Mouse (Mus musculus): ENCODE data around the gene Rgs6. TPM values are rescaled to one million over a fixed set of nuclear protein-coding genes. Genes with fewer than 3 reads are reported as not detected.

The Rgs6 gene
- polyA plus RNA-seq, 1 experiment from 2014 or later = 1.8 TPM

DNA sequence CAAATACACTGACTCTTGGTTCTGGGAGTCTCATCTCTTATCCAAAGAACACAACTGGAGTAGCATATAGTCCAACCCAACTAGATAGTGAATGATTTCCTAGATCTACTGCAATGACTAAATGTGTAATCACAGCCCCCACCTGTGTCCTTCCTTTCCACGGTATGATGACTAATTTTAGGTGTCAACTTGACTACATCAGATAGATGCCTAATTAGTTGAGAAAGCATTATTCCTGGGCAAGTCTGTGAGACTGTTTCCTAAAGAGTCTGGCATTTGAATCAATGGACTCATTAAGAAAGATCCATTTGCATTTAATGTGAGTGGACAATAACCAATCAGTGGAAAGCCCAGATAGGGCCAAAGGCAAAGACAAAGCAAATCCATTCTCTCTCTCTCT lies 591.8 kb downstream of the Rgs6 start:
- no peak for ATAC-seq (ENCODE audit: low FRiP score)
- no peaks in the 10 kb centered on the region for H3K9me3 ChIP-seq
- H3K9ac ChIP-seq = no peak overlapping the region
- no peaks in the 10 kb centered on the region for H3K27me3 ChIP-seq
- H3K27ac ChIP-seq = no peak overlapping the region
- no peak overlapping the region for H3K4me2 ChIP-seq
- no peaks in the 10 kb centered on the region for H3K36me3 ChIP-seq (replicated peaks)
- no peaks in the 10 kb centered on the region for H3K4me1 ChIP-seq
- WGBS = 63% methylated on average over 1 of the region's 1 CpGs
- H3K4me3 ChIP-seq (replicated peaks) = no peak overlapping the region

- H3K9ac ChIP-seq = no peak overlapping the region
- WGBS = 80% methylated on average over 6 of the region's 6 CpGs
- H3K4me1 ChIP-seq = no peaks in the 10 kb centered on the region
Measured at GRCm38 (mm10) chr12:83180561-83180960, 592.5 kb downstream of the Rgs6 start.

DNA sequence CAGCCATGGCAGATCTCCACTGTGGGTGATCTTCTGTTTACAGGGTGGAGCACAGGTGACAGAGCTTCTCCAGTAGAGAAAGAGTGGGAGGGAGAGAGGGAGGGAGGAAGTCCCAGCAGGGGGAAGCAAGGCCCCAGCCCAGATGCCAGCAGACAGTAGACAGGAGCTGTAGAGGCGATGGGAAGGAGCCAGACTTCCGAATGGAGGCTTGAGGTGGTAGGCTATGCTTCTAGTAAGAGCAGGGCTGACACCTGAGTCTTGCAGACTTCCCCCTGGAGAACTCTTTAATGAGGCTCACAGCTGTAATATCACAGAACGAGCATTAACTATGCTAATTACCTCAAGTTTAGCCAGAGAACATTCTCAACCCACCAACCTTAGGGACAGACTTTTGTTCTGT lies 613.6 kb downstream of the Rgs6 start:
- WGBS = 21% methylated on average over 3 of the region's 3 CpGs
- ATAC-seq (ENCODE audit: low FRiP score) = no peak
- Histone ChIP-seq H3K27ac (peak overlapping the region; percentile 42; the same call in 1 of the 2 replicates), H3K36me3 (replicated peaks) (no peaks in the 10 kb centered on the region), H3K4me3 (replicated peaks) (no peak overlapping the region), H3K4me2 (no peak overlapping the region), H3K9me3 (no peaks in the 10 kb centered on the region), H3K9ac (no peak overlapping the region), H3K27me3 (peaks cover 3% of the 10 kb centered on the region; the same call in 1 of the 2 replicates), H3K4me1 (peaks cover 13% of the 10 kb centered on the region)

More at GRCm38 (mm10) chr12:83180561-83180960, 592.5 kb downstream of the Rgs6 start:
- Histone ChIP-seq H3K27me3 (no peaks in the 10 kb centered on the region), H3K9me3 (no peaks in the 10 kb centered on the region), H3K4me3 (replicated peaks) (no peak overlapping the region), H3K36me3 (replicated peaks) (no peaks in the 10 kb centered on the region), H3K27ac (no peak overlapping the region), H3K4me2 (no peak overlapping the region)
- ATAC-seq (ENCODE audit: low FRiP score) = no peak

DNA sequence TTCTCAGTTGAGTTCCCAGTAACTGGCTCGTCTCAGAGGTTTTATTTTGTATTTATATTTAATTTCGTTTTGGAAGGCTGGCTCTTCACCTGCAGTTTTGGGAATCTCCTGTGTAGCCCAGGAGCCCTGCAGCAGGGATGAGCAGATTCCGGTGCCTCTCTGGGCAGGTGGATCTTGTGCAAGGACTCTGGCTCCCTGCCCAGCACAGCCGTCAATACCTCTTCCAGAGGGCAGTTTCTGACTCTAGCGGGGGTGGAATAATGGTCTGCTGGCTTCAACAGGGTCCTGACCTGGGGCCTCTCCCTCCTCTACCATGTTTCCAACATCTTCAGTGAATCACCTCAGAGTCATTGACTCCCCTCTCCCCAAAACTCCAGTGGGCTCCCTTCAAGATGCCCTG lies 616.3 kb downstream of the Rgs6 start:
- 71% methylated on average over 5 of the region's 5 CpGs for WGBS
- no peaks in the 10 kb centered on the region for H3K36me3 ChIP-seq (replicated peaks)
- no peak for ATAC-seq (ENCODE audit: low FRiP score)

DNA sequence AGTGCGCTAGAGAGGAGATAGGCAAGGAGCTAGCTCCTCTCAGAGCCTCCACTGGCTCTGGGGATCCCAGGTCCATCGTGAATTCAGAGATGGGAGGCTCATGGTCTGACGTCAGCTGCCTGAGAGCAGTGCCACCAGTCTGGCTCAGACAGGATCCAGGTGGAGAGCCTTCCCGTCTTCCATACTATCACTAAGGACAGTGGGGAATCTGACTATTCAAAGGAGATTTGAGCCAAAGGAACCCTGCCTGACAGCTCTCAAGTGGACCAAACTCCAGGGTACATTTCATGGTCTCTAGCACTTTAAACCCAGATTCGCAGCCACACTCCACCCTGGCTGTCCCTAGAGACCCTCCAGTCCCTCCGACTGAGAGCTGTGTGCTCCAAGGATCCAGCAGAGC lies 618.8 kb downstream of the Rgs6 start:
- Histone ChIP-seq H3K4me3 (replicated peaks) (no peak overlapping the region), H3K27me3 (peaks cover 3% of the 10 kb centered on the region; the same call in 1 of the 2 replicates), H3K27ac (no peak overlapping the region), H3K9me3 (no peaks in the 10 kb centered on the region), H3K9ac (no peak overlapping the region), H3K4me2 (no peak overlapping the region), H3K36me3 (replicated peaks) (no peaks in the 10 kb centered on the region), H3K4me1 (peaks cover 20% of the 10 kb centered on the region)
- 70% methylated on average over 6 of the region's 6 CpGs for whole genome bisulfite sequencing
- ATAC-seq (ENCODE audit: low FRiP score) = no peak

More for the DNA sequence above, 616.3 kb downstream of the Rgs6 start:
- Histone ChIP-seq H3K9me3 (no peaks in the 10 kb centered on the region), H3K27ac (no peak overlapping the region), H3K9ac (no peak overlapping the region), H3K27me3 (peaks cover 3% of the 10 kb centered on the region; the same call in 1 of the 2 replicates), H3K4me3 (replicated peaks) (no peak overlapping the region), H3K4me1 (peaks cover 24% of the 10 kb centered on the region), H3K4me2 (no peak overlapping the region)

GRCm38 (mm10) chr12:83207481-83207880 lies 619.4 kb downstream of the Rgs6 start:
- no peak overlapping the region for H3K27ac ChIP-seq
- H3K4me3 ChIP-seq (replicated peaks) = no peak overlapping the region
- no peaks in the 10 kb centered on the region for H3K9me3 ChIP-seq
- peaks cover 20% of the 10 kb centered on the region for H3K4me1 ChIP-seq
- WGBS = 84% methylated on average over 5 of the region's 5 CpGs
- H3K4me2 ChIP-seq = no peak overlapping the region
- no peak overlapping the region for H3K9ac ChIP-seq
- no peaks in the 10 kb centered on the region for H3K36me3 ChIP-seq (replicated peaks)
- ATAC-seq (ENCODE audit: low FRiP score) = no peak
- H3K27me3 ChIP-seq = peaks cover 3% of the 10 kb centered on the region; the same call in 1 of the 2 replicates

DNA sequence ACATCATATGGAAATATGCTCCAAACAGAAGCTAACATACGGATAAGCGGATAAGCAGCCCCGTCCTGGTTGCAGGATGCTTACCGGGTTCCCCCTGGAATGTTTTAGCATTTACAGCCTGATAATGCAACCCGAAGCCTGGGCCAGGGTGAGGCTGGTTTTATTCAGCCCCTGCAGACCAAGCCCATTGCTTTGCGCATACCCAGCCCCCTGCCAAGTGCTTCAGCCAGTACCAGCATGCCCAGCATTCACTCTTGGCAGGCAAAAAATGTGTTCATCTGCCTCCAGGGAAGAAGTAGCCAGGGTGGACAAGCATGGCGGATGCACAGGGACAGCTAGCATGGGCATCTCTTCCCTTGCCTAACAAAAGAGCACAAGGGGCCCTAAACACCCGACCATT lies 619.9 kb downstream of the Rgs6 start:
- no peaks in the 10 kb centered on the region for H3K36me3 ChIP-seq (replicated peaks)
- H3K9me3 ChIP-seq = no peaks in the 10 kb centered on the region
- WGBS = 64% methylated on average over 8 of the region's 8 CpGs
- ATAC-seq (ENCODE audit: low FRiP score) = no peak
- H3K9ac ChIP-seq = no peak overlapping the region
- no peak overlapping the region for H3K4me2 ChIP-seq
- H3K27ac ChIP-seq = no peak overlapping the region
- no peak overlapping the region for H3K4me3 ChIP-seq (replicated peaks)
- peaks cover 20% of the 10 kb centered on the region for H3K4me1 ChIP-seq
- peaks cover 3% of the 10 kb centered on the region; the same call in 1 of the 2 replicates for H3K27me3 ChIP-seq

- Histone ChIP-seq H3K36me3 (replicated peaks) (no peaks in the 10 kb centered on the region), H3K4me2 (no peak overlapping the region), H3K4me1 (peaks cover 23% of the 10 kb centered on the region), H3K9me3 (no peaks in the 10 kb centered on the region), H3K27ac (no peak overlapping the region), H3K9ac (no peak overlapping the region), H3K4me3 (replicated peaks) (no peak overlapping the region), H3K27me3 (peaks cover 1% of the 10 kb centered on the region; the same call in 1 of the 2 replicates)
- 63% methylated on average over 6 of the region's 6 CpGs for WGBS
- no peak for ATAC-seq (ENCODE audit: low FRiP score)
Measured at GRCm38 (mm10) chr12:83208841-83209240, 620.7 kb downstream of the Rgs6 start.

DNA sequence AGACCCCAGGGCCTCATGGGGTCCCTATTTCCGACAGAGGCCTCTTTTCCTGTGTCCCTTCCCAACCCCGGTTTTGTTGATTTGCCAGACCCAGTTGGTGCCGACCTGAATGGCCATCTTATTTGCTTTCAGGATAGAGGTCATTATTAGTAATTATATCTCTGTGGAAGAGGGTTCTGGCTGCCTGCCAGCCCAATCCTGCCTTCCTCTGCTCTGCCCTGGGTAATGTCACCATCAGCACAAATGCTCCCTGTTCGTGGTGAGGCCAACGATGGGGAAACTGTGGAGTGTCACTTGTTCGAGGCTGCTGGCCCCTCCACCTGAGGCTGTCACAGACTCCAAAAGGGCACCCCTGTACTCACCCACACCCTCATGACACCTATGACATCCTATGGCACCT lies 621.4 kb downstream of the Rgs6 start:
- Histone ChIP-seq H3K4me3 (replicated peaks) (no peak overlapping the region), H3K4me1 (peaks cover 29% of the 10 kb centered on the region), H3K27me3 (no peaks in the 10 kb centered on the region), H3K36me3 (replicated peaks) (no peaks in the 10 kb centered on the region), H3K9me3 (no peaks in the 10 kb centered on the region), H3K4me2 (no peak overlapping the region), H3K27ac (0 out of 2 replicates have a peak overlapping the region, but pooled peaks have one; percentile 8), H3K9ac (no peak overlapping the region)
- 38% methylated on average over 6 of the region's 6 CpGs for WGBS
- no peak for ATAC-seq (ENCODE audit: low FRiP score)

DNA sequence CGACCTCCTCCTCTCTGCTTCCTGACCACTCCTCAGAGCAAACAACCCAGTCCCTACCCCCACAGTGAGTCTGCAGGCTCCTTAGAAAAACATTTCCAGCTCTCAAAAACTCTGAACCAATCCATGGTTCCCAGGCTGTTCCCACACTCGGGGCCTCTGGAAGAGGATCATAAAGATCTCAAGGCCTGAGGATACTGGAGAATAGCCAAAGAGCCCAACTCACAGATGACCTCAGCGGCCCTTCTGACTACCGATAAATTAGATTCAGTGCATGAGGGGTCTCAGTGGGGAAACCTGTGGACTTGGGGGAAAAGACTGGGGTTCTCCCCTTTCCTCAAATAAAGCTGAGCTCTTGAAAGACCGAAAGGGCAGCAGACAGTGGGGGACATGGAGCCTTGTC lies 622.2 kb downstream of the Rgs6 start:
- Histone ChIP-seq H3K36me3 (replicated peaks) (no peaks in the 10 kb centered on the region), H3K4me1 (peaks cover 29% of the 10 kb centered on the region), H3K4me2 (no peak overlapping the region), H3K9me3 (no peaks in the 10 kb centered on the region), H3K4me3 (replicated peaks) (no peak overlapping the region), H3K27ac (no peak overlapping the region), H3K27me3 (no peaks in the 10 kb centered on the region), H3K9ac (no peak overlapping the region)
- 81% methylated on average over 5 of the region's 5 CpGs for WGBS
- no peak for ATAC-seq (ENCODE audit: low FRiP score)

DNA sequence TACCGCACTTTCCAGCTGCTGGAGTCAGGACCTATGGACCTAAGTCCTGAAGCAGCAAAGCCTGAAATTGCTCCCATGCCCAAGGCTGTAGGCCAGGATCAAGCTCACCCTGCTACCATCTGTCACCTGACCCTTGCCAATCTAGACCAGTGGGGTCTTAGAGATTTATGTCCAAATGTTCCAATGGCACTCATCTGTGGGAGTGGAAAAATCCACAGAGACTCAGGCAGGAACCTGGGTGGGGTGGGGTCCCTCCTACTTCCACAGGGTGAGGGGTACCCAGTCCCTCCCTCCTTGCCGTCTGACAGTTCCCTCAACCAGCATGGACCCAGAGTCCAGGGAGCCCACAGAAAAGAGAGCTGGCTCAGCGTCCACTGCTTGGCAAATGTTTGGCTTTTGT lies 622.6 kb downstream of the Rgs6 start:
- WGBS = 71% methylated on average over 3 of the region's 3 CpGs
- H3K27ac ChIP-seq = no peak overlapping the region
- no peak overlapping the region for H3K9ac ChIP-seq
- H3K27me3 ChIP-seq = no peaks in the 10 kb centered on the region
- ATAC-seq (ENCODE audit: low FRiP score) = no peak
- no peak overlapping the region for H3K4me3 ChIP-seq (replicated peaks)
- H3K4me1 ChIP-seq = peaks cover 29% of the 10 kb centered on the region
- H3K9me3 ChIP-seq = no peaks in the 10 kb centered on the region
- no peaks in the 10 kb centered on the region for H3K36me3 ChIP-seq (replicated peaks)
- H3K4me2 ChIP-seq = no peak overlapping the region

- WGBS = 79% methylated on average over 7 of the region's 7 CpGs
- no peak overlapping the region for H3K4me3 ChIP-seq (replicated peaks)
- no peak overlapping the region for H3K4me2 ChIP-seq
- H3K27me3 ChIP-seq = no peaks in the 10 kb centered on the region
- no peaks in the 10 kb centered on the region for H3K36me3 ChIP-seq (replicated peaks)
- no peak for ATAC-seq (ENCODE audit: low FRiP score)
- no peak overlapping the region for H3K27ac ChIP-seq
- no peak overlapping the region for H3K9ac ChIP-seq
- peaks cover 29% of the 10 kb centered on the region for H3K4me1 ChIP-seq
- no peaks in the 10 kb centered on the region for H3K9me3 ChIP-seq
Measured at GRCm38 (mm10) chr12:83211146-83211822, 623.2 kb downstream of the Rgs6 start.

Data from forebrain, embryonic 12.5 days (tissue).